Mouse (Mus musculus) midbrain, embryonic 16.5 days (tissue): Measurements from ENCODE around the gene Fgfr2. TPM values are rescaled to one million over a fixed set of nuclear protein-coding genes. Genes with fewer than 3 reads are reported as not detected.

ENCODE experiments used
- ATAC-seq: fragments of 200-750 bp; cut with Nextera tagmentation; 2 replicates; pipeline ENCODE4 v1.8.0; 2017; ENCODE audit warnings: moderate TSS enrichment
- H3K27ac ChIP-seq: fragments of 300-500 bp; sonication (generic); 2 replicates; pipeline ENCODE4 v1.5.1; 2014; ENCODE audit warnings: mild to moderate bottlenecking, low read length, mixed read lengths
- H3K27me3 ChIP-seq: fragments of 300-500 bp; sonication (generic); 2 replicates; pipeline ENCODE4 v1.6.1; 2014; ENCODE audit warnings: low read depth, low read length, mixed read lengths; ENCODE audit not compliant: control insufficient read depth, insufficient read depth
- H3K36me3 ChIP-seq: fragments of 300-500 bp; sonication (generic); 2 replicates; pipeline ENCODE4 v1.6.1; 2014; ENCODE audit warnings: mild to moderate bottlenecking, low read length, moderate library complexity, mixed read lengths; ENCODE audit not compliant: control insufficient read depth, insufficient read depth
- H3K4me1 ChIP-seq: fragments of 300-500 bp; sonication (generic); 2 replicates; pipeline ENCODE4 v1.6.1; 2014; ENCODE audit warnings: mild to moderate bottlenecking, low read length, mixed read lengths; ENCODE audit not compliant: control insufficient read depth, insufficient read depth
- H3K4me2 ChIP-seq: fragments of 300-500 bp; sonication (generic); 2 replicates; pipeline ENCODE4 v1.6.1; 2014; ENCODE audit warnings: mild to moderate bottlenecking, low read length, mixed read lengths
- H3K4me3 ChIP-seq: fragments of 300-500 bp; sonication (generic); 2 replicates; pipeline ENCODE4 v1.5.1; 2014; ENCODE audit warnings: low read depth, mild to moderate bottlenecking, low read length, moderate library complexity, mixed read lengths
- H3K9ac ChIP-seq: fragments of 300-500 bp; sonication (generic); 2 replicates; pipeline ENCODE4 v1.6.1; 2014; ENCODE audit warnings: low read depth, low read length, mixed read lengths
- H3K9me3 ChIP-seq: fragments of 300-500 bp; sonication (generic); replicated peaks from 2 replicates; pipeline ENCODE4 v1.6.1; 2014; ENCODE audit warnings: mild to moderate bottlenecking, low read length, mixed read lengths; ENCODE audit not compliant: control insufficient read depth, poor library complexity, severe bottlenecking
- WGBS: fragments of 180-500 bp; shearing (Covaris S2); extraction: QIAGEN DNeasy Blood & Tissue Kit; methylation state at CpG from one replicate; pipeline ENCODE4 v1.1.7; 2014; 5-methylcytosine and 5-hydroxymethylcytosine counted together
- polyA plus RNA-seq: library from polyadenylated mRNA; unstranded; fragments of >200 nt; fragmentation: Nextera tagmentation; extraction: Ambion mirVana; gene quantifications from 2 replicates; pipeline ENCODE4 v1.2.1, GENCODE M21; 2015

The Fgfr2 gene
- polyA plus RNA-seq, 1 experiment from 2014 or later: 23.8 TPM

DNA sequence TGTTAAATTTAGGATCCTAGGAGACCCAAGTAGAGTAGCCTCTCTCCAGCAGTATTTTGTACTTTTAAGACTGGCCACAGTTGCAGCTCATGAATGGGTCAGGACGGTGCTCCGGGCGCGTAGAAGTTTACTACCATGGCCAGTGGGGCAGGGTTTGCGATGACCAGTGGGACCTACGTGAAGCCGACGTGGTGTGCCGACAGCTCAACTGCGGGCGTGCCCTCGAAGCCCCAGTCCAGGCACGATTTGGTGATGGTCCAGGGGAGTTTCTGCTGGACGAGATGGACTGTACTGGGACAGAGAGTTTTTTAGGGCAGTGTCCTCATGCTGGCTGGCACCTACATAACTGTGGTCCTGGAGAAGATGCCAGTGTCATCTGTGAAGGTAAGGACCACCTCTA lies 1935.2 kb downstream of the Fgfr2 start:
- Histone ChIP-seq H3K4me1 (no peaks in the 10 kb centered on the region), H3K4me2 (no peak overlapping the region), H3K27ac (no peak overlapping the region), H3K27me3 (no peaks in the 10 kb centered on the region), H3K4me3 (no peak overlapping the region), H3K36me3 (no peaks in the 10 kb centered on the region), H3K9ac (no peak overlapping the region), H3K9me3 (no peaks in the 10 kb centered on the region)
- 96% methylated on average over 14 of the region's 14 CpGs for WGBS
- no peak for ATAC-seq

DNA sequence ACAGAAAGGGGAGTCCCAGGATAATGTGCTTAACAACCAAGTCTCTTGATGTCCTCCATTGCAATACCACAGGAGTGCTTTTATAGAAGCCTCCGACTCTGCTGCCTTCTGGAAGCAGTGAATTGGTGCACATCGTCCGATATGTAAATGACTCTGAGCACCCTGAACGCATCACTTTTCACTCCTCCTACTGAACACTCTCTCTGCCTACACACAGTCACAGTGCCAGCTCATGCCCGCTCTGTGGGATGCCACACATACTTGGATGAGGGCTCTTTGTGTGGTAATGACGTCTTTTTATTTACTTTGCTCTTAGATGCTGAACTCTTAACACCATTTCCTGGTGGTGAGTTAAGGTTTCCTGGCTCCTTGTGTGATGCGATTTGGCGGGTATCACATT lies 1936.1 kb downstream of the Fgfr2 start:
- H3K27me3 ChIP-seq: no peaks in the 10 kb centered on the region
- ATAC-seq: no peak
- no peak overlapping the region for H3K4me3 ChIP-seq
- no peak overlapping the region for H3K4me2 ChIP-seq
- H3K9me3 ChIP-seq: no peaks in the 10 kb centered on the region
- no peaks in the 10 kb centered on the region for H3K4me1 ChIP-seq
- WGBS: 82% methylated on average over 8 of the region's 8 CpGs
- H3K9ac ChIP-seq: no peak overlapping the region
- no peak overlapping the region for H3K27ac ChIP-seq
- H3K36me3 ChIP-seq: no peaks in the 10 kb centered on the region

DNA sequence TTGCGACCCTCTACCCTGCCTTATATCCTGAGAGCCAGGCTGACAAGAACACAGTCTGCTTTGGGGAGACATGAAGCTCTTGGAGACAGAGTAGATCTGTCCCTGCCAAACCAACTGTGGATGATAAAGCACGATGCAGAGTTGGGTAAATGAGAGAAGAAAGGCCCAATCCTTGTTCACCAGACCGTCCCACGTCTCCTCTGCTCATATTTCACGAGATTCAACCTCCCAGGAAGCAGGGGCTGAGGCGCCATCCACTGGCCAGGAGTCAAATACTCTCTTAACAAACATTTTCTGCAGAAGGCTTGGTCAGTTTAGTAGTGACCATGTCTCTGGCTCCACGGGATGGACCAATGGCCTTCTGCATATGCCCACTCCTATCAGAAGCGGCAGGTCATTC lies 1938.8 kb downstream of the Fgfr2 start:
- 73% methylated on average over 8 of the region's 8 CpGs for WGBS
- Histone ChIP-seq H3K27me3 (no peaks in the 10 kb centered on the region), H3K9me3 (no peaks in the 10 kb centered on the region), H3K4me2 (no peak overlapping the region), H3K9ac (no peak overlapping the region), H3K36me3 (no peaks in the 10 kb centered on the region), H3K27ac (no peak overlapping the region), H3K4me3 (no peak overlapping the region), H3K4me1 (no peaks in the 10 kb centered on the region)
- ATAC-seq: no peak

DNA sequence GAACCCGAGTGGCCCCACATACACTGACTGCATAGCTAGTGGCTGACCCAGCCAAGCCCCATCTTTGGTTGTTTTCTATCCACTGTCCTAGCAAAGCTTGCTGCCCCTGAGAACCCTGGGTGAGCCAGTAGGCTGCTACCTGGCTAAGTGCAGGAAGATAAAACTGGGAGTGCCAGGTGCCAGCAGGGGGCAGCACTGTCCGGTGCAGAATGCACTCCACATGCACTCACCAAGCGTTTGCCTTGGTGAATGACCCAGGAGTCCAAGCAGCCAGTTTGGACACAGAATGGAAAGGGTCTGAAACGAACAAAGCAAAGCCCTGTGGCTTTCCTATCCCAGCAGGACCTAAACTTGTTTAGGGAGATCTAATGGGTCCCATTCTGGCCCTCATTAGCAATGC lies 1940.5 kb downstream of the Fgfr2 start:
- no peak for ATAC-seq
- Histone ChIP-seq H3K27ac (no peak overlapping the region), H3K36me3 (no peaks in the 10 kb centered on the region), H3K4me3 (no peak overlapping the region), H3K4me1 (no peaks in the 10 kb centered on the region), H3K9ac (no peak overlapping the region), H3K4me2 (no peak overlapping the region), H3K27me3 (no peaks in the 10 kb centered on the region), H3K9me3 (no peaks in the 10 kb centered on the region)
- WGBS: 39% methylated on average over 4 of the region's 4 CpGs

DNA sequence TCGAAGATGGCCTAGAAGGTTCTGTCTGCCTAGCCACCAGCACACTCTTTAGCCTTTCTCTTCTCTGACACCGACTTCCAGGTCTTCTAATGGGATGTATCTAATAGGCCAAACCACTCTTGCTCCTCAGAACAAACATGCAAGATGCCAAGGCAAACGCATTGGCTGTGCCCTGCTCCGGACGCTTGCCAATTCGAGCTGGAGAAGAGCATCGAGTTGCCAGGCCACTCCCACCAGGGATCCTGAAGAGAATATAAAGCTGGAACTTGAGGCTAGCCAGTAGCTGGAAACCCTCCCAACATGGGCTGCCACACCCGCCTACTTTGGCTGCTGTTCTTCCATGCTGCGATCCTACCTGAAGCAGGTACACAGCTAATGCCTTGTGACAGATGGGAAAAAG lies 1949.0 kb downstream of the Fgfr2 start, which contains the start of gene 5430419D17Rik:
Gene 5430419D17Rik, plus strand, starts transcription at position 282 of the 400 bp plus-strand sequence.
- WGBS: 85% methylated on average over 9 of the region's 9 CpGs
- Histone ChIP-seq H3K27me3 (no peaks in the 10 kb centered on the region), H3K4me3 (no peak within 1 kb of the TSS), H3K4me1 (no peaks in the 10 kb centered on the region), H3K4me2 (no peak within 1 kb of the TSS), H3K9me3 (no peaks in the 10 kb centered on the region), H3K9ac (no peak within 1 kb of the TSS), H3K36me3 (no peaks in the 10 kb centered on the region), H3K27ac (no peak within 1 kb of the TSS)
- ATAC-seq: no peak

DNA sequence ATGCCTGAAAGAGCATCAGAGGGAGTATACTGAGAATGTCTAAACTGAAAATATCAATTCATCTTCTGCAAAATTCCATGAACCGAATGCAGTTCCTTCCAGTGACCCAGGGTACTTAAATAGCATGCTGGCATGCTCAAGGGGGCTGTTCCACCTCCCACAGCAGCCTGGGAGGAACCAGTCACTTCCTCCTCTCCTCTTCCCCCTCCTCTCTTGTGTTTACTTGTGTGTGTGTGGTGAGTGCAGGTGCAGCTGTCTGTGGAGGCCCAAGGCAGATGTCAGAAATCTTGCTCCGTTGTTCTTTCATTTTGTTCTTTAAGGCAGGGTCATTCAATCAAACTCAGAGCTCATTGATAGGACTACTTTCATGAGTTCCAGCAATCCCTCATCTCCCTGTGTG lies 1954.1 kb downstream of the Fgfr2 start:
- Histone ChIP-seq H3K9me3 (no peaks in the 10 kb centered on the region), H3K27me3 (no peaks in the 10 kb centered on the region), H3K4me1 (no peaks in the 10 kb centered on the region), H3K4me3 (no peak overlapping the region), H3K4me2 (no peak overlapping the region), H3K9ac (no peak overlapping the region), H3K36me3 (no peaks in the 10 kb centered on the region), H3K27ac (no peak overlapping the region)
- 63% methylated on average over 2 of the region's 2 CpGs for WGBS
- ATAC-seq: no peak

DNA sequence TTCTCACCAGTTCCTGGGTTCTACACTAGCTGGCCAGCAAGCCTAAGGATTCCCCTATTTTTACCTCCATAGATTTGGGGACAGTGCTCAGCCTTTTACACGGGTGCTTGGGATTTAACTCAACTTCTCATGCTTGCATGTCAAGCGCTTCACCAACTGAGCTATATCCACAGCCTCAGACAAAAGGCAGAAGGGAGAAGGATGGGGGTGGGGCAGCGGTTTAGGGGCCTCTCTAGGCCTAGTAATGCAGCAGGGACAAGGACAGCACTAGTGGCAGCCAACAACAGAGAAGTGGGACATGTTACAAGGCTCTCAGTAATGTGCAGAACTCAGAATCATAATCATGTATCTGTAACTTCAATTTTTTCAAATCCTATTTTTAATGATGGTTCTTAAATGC lies 1955.4 kb downstream of the Fgfr2 start:
- 68% methylated on average over 3 of the region's 3 CpGs for WGBS
- no peaks in the 10 kb centered on the region for H3K36me3 ChIP-seq
- ATAC-seq: no peak

DNA sequence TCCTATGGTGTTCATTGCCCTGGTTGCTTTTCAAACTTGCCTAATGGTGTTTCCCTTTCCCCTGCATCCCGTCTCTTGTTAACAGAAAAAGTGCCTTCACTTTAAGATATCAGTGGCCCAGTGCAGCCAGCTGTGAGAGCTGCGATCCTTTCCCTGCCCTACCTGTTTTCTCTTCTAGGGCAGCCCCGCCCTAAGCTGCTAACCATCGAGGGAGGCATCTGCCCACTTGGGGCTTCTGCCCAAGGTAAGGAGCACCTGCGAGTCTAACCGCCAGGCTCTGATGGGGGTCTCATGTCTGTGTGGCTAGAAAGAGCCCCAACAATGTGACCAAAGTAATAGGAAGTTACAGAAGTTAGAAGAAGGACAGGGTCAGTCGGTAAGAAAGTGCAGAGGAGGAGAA lies 1960.9 kb downstream of the Fgfr2 start:
- Histone ChIP-seq H3K27ac (no peak overlapping the region), H3K4me3 (no peak overlapping the region), H3K9ac (no peak overlapping the region), H3K4me1 (no peaks in the 10 kb centered on the region), H3K27me3 (no peaks in the 10 kb centered on the region), H3K36me3 (no peaks in the 10 kb centered on the region), H3K9me3 (no peaks in the 10 kb centered on the region), H3K4me2 (no peak overlapping the region)
- ATAC-seq: no peak
- WGBS: 81% methylated on average over 7 of the region's 7 CpGs

More for the DNA sequence above, 1955.4 kb downstream of the Fgfr2 start:
- Histone ChIP-seq H3K9me3 (no peaks in the 10 kb centered on the region), H3K4me1 (no peaks in the 10 kb centered on the region), H3K4me2 (no peak overlapping the region), H3K27ac (no peak overlapping the region), H3K4me3 (no peak overlapping the region), H3K9ac (no peak overlapping the region), H3K27me3 (no peaks in the 10 kb centered on the region)

DNA sequence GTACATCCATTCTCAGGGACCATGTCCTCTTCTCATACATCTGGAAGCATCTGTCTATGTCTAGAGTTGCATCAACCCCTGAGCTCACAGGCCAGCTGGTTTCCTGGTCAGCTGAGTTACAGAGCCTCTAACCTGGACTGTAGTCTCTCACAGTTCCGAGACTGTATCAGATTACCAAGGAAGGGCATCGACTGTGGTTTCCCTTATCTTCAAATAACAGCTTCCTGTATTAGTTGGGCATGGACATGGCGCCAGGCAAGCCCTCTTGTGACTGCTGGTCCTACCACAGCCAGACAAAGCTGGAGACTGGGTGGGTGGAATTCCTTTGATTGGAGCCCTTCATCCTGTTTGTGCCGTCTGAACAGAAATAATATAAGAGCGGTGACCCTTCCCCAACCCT lies 1970.1 kb downstream of the Fgfr2 start:
- H3K4me1 ChIP-seq: no peaks in the 10 kb centered on the region
- H3K9me3 ChIP-seq: no peaks in the 10 kb centered on the region
- no peak overlapping the region for H3K9ac ChIP-seq
- H3K4me2 ChIP-seq: no peak overlapping the region
- H3K4me3 ChIP-seq: no peak overlapping the region
- 89% methylated on average over 5 of the region's 5 CpGs for WGBS
- no peaks in the 10 kb centered on the region for H3K27me3 ChIP-seq
- no peak overlapping the region for H3K27ac ChIP-seq
- ATAC-seq: no peak
- no peaks in the 10 kb centered on the region for H3K36me3 ChIP-seq

DNA sequence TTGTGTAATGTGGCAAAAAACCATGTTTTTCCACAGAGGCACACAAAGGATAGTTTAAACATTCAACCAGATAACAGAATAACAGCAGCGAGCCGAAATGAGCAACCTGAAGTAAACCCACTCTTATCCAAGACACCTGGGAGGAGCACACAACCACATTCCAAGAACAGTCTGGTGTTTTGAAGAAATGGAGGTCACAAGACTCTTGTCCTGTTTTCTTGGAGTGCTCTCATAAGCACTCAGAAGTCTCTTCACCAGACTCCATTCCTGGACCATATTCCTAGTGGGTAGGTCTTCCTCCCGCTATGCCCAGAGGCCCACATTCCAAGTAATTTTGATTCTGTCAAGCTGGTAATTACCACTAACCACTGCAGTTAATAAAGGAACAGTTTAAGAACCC lies 1973.0 kb downstream of the Fgfr2 start:
- ATAC-seq: no peak
- no peak overlapping the region for H3K27ac ChIP-seq
- H3K36me3 ChIP-seq: no peaks in the 10 kb centered on the region
- H3K9ac ChIP-seq: no peak overlapping the region
- 79% methylated on average over 3 of the region's 3 CpGs for WGBS
- H3K4me2 ChIP-seq: no peak overlapping the region
- H3K27me3 ChIP-seq: no peaks in the 10 kb centered on the region
- no peaks in the 10 kb centered on the region for H3K9me3 ChIP-seq
- no peak overlapping the region for H3K4me3 ChIP-seq
- no peaks in the 10 kb centered on the region for H3K4me1 ChIP-seq
